Mouse (Mus musculus) E14TG2a.4 (cell line): ENCODE measurements around the gene Vasp.
"Not testable (repeated sequence)": the region's sequence is repeated elsewhere in the genome, so short reads cannot be mapped to it uniquely, and the experiment has no call there.

Experiments
- H3K27me3 ChIP-seq: 2 replicates; pipeline ENCODE4 v1.6.1; 2014; ENCODE audit warnings: low read length, control low read depth; ENCODE audit not compliant: insufficient read depth
- H3K36me3 ChIP-seq: 2 replicates; pipeline ENCODE4 v1.6.1; 2014; ENCODE audit warnings: low read length, control low read depth; ENCODE audit not compliant: insufficient read depth
- H3K4me1 ChIP-seq: replicated peaks from 2 replicates; pipeline ENCODE4 v1.6.1; 2014; ENCODE audit warnings: low read depth, low read length, control low read depth
- H3K4me3 ChIP-seq: replicated peaks from 2 replicates; pipeline ENCODE4 v1.5.1; 2014; ENCODE audit warnings: mild to moderate bottlenecking, low read length
- H3K9me3 ChIP-seq: 2 replicates; pipeline ENCODE4 v1.6.1; 2014; ENCODE audit warnings: low read length, control low read depth
- CTCF ChIP-seq: conservative IDR thresholded peaks from 2 replicates; pipeline ENCODE4 v1.5.1; 2014; ENCODE audit warnings: low read length
- NANOG ChIP-seq: IDR thresholded peaks from 2 replicates; pipeline ENCODE4 v1.6.1; 2014; ENCODE audit warnings: borderline replicate concordance, low read length, mixed read lengths
- POU5F1 ChIP-seq: IDR thresholded peaks from 2 replicates; pipeline ENCODE4 v1.6.1; 2014; ENCODE audit warnings: low read length, borderline replicate concordance

Vasp gene

DNA sequence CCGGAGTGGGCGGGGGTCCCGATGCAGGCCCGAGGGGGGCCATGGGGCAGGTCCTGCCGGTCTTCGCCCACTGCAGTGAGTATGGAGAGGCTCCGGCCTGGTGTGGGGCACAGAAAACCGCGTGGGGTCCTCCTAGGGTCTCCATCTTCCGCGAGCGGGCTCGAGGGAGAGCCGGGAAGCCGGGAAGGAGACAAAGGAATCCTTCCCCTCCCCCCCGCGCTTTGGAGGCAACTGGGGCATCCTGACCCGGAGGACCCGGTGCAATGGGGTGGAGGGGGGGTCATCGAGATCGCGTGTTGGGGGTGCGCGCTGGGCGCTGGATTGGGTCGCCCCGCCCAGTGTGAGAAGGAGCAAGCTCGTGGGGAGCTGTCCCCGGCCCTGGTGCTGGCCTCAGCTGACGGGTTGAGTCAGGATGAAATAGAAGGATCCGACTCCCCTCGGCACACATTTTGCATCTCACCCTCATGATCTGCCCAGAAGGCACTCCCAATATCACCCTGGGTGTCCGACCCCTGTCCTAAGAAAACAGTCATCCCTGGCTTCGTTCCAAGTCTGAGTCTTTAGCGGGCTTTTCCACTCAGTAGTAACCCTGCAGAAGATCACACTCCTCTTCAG is 11.3 kb upstream of the Vasp start:
- peaks cover 44% of the 10 kb centered on the region for H3K4me1 ChIP-seq
- TF ChIP-seq CTCF = no peak
- TF ChIP-seq NANOG = no peak
- TF ChIP-seq POU5F1 = no peak
- H3K9me3 ChIP-seq = no peaks in the 10 kb centered on the region
- H3K27me3 ChIP-seq = peaks cover 33% of the 10 kb centered on the region
- no peaks in the 10 kb centered on the region for H3K36me3 ChIP-seq
- H3K4me3 ChIP-seq = peak overlapping the region; percentile 94

DNA sequence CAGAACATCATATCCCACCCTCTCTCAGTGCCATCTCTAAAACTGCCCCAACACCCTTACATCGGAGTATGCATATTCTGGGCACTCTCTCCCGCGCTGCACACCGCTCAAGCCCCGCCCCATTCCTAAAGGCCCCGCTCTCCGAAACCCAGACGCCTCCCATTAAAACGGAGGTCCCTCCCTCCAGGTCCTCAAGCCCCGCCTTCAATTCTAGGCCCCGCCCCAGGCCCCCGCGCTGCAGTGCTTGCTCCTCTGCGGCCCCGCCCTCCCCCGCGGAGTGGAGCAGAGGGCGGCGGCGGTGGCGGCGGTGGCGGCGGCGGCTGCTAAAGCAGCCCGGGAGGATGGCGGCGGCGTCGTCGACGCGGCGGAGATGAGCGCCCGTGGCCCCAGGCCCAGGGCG is 10.8 kb upstream of the Vasp start, which contains the start of gene Rtn2:
Gene Rtn2, plus strand, starts transcription at position 240 of the 400 bp plus-strand sequence.
- no peak for TF ChIP-seq NANOG
- TF ChIP-seq POU5F1 = no peak
- TF ChIP-seq CTCF = no peak
- H3K36me3 ChIP-seq = no peaks in the 10 kb centered on the region
- no peaks in the 10 kb centered on the region for H3K9me3 ChIP-seq
- peaks cover 47% of the 10 kb centered on the region for H3K4me1 ChIP-seq
- H3K27me3 ChIP-seq = peaks cover 35% of the 10 kb centered on the region
- H3K4me3 ChIP-seq = peak within 1 kb of the TSS; percentile 94

DNA sequence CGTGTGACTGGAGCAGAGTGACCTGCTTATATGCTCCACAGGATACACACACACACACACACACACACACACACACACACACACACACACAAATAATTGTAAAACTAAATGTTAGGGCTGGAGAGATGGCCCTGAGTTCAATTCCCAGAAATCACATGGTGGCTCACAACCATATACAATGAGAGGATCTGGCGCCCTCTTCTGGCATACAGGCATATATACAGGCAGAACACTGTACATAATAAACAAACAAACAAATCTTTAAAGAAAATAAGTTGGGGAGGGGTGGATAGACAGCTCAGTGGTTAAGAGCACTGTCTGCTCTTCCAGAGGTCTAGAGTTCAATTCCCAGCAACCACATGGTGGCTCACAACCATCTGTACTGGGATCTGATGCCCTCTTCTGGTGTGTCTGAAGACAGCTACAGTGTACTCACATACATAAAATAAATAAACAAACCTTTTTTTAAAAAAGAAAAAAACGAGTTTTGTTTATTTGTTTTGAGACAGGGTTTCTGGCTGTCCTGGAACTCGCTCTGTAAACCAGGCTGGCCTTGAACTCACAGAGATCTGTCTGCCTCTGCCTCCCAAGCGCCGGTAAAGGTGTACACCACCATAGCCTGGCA is 10.2 kb upstream of the Vasp start:
- TF ChIP-seq CTCF = peak; percentile 65
- H3K9me3 ChIP-seq, H3K36me3 ChIP-seq: not testable (repeated sequence)
- peaks cover 42% of the 10 kb centered on the region for H3K4me1 ChIP-seq
- H3K4me3 ChIP-seq = peak overlapping the region; percentile 94
- H3K27me3 ChIP-seq = peaks cover 32% of the 10 kb centered on the region

DNA sequence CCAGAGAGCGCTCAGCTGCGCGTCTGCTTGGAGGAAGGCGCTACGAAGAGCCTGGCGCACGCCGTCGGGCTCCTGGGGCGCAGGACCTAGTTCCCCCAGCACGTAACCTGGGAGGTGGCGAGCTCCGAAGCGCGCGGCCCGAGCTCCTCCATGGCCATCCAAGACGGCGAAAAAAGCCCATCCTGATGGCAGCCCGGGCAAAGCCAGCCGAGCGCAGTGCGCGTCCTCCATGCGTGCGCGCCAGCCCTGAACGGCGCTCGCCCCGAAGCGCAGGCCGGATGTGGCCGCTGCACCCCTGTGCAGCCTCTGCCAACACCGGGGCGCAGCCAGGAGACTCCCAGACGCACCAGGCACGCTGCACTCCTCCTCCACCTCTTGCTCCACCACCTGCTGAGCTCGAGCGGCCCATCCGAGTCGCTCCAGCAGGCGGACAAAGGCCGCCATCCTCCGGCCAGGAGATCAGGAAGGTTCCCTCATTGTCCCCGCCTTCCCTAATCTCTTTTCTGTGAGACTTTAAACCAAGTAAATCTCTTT is 8.0 kb upstream of the Vasp start, which contains the start of gene Ppm1n:
Gene Ppm1n, minus strand, starts transcription at position 484 of the 534 bp plus-strand sequence.
- no peak for TF ChIP-seq NANOG
- Histone ChIP-seq H3K9me3 (no peaks in the 10 kb centered on the region), H3K4me1 (peaks cover 44% of the 10 kb centered on the region), H3K4me3 (peak within 1 kb of the TSS; percentile 87), H3K27me3 (peaks cover 29% of the 10 kb centered on the region), H3K36me3 (no peaks in the 10 kb centered on the region)

DNA sequence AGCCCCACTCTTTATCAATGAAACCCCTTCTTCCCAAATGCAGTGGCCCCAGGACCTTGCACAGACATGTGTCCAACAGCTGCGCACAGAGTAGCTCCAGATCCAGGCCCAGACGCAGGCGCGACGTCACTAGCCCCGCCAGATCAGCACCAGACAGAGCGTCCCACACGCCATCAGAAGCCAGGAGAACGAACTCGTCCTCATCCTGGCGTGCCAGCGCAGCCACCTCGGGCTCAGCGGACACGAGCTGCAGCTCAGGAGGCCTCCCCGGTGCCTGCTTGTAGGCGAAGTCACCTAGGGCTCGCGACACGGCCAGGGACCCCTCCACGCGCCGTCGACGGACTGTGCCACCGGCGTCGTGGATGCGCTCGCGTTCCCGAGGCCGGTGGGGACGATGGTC is 7.4 kb upstream of the Vasp start:
- no peaks in the 10 kb centered on the region for H3K9me3 ChIP-seq
- peaks cover 44% of the 10 kb centered on the region for H3K4me1 ChIP-seq
- H3K4me3 ChIP-seq = peak overlapping the region; percentile 87
- peaks cover 29% of the 10 kb centered on the region for H3K27me3 ChIP-seq
- H3K36me3 ChIP-seq = no peaks in the 10 kb centered on the region
- no peak for TF ChIP-seq CTCF
- no peak for TF ChIP-seq POU5F1

DNA sequence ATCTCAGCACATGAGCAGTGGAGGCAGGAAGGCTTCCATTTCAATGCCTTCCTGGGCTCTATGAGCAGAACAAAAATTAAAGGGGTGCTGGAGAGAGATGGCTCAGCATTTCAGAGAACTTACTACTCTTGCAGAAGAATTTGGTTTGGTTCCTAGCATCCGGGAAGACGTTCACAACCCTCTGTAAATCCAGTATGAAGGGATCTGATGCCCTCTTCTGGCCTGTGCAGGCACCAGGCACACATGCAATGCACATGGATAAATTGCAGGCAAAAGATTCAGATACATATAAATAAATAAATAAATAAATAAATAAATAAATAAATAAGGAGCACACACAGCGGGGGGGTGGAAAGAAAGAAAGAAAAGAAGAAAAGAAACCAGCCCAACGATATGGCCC is 4.6 kb upstream of the Vasp start:
- Histone ChIP-seq H3K9me3 (no peaks in the 10 kb centered on the region), H3K4me1 (peaks cover 35% of the 10 kb centered on the region), H3K36me3 (no peaks in the 10 kb centered on the region), H3K27me3 (peaks cover 17% of the 10 kb centered on the region), H3K4me3 (no peak overlapping the region)
- peak; percentile 29 for TF ChIP-seq CTCF
- TF ChIP-seq NANOG = no peak

DNA sequence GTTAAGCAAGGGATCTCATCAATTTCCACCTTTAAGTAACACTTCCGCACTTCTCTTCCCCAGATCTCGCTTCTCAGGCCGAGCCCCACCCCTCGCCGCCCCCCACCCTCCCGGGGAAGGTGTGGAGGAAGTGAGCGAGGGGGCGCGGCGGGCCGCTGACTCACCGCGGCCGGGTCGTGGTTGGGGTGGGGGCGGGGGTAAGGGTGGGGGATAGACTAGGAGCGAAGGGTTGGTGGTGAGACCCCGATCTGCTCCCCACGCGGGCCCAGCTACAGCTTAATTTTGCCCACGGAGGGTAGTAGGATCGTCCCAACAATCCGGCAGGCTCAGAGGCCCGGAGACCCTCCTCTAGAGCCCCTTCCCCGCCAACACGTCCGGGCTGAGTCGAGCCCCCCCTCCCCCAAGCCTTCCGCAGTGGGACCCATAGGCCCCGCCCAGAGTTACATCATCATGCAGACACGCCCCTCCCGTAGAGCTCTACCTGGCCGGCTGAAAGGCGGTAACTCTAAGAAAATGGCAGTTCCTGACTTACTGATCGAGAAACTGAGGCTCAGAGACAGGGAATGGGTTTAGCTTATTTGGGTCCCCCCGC is 652 bp upstream of the Vasp start:
- Histone ChIP-seq H3K36me3 (peaks cover 17% of the 10 kb centered on the region), H3K4me3 (peak overlapping the region; percentile 99), H3K4me1 (peaks cover 36% of the 10 kb centered on the region), H3K9me3 (no peaks in the 10 kb centered on the region), H3K27me3 (no peaks in the 10 kb centered on the region)
- TF ChIP-seq NANOG = no peak
- TF ChIP-seq CTCF = no peak
- TF ChIP-seq POU5F1 = no peak

DNA sequence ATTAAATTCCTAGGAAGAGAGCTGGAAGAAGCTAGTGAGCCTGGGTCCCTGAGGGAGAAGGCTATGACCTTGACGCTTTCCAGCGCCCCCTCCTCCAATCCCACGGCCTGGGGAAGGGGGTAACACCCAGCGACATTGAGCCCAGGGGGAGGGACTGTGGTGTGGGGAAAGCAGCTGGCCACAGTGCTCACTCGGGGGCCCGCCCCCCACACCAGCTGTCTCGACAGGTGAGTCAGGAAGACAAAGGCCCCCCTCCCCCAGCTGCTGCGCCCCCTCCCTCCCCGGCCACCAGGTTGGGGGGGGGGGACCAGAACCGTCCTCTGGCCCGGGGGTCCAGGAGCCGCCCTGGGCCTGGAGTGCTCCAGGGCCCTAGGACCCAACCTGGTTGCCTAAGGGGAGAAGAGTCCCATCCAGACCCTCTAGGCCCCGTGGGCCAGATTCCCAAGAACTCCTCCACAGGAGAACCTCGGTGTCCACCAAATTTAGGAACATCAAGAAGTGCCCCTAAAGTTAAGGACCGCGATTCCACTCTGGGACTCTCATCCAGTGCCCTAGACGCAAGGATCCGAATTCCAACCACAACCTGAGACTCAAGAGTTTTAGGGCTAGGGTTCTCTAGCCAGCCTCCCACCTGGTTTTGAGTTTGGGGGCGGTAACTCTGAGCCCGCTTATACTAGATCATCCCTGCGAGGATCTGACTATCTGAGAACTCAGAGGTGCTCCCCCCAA is 944 bp downstream of the Vasp start:
- TF ChIP-seq CTCF (no peak), POU5F1 (no peak), NANOG (no peak)
- Histone ChIP-seq H3K9me3 (no peaks in the 10 kb centered on the region), H3K27me3 (no peaks in the 10 kb centered on the region), H3K4me1 (peaks cover 50% of the 10 kb centered on the region), H3K36me3 (peaks cover 25% of the 10 kb centered on the region), H3K4me3 (peak overlapping the region; percentile 99)
